Mouse (Mus musculus) midbrain, embryonic 15.5 days (tissue): ENCODE data around the gene Hnf1b. TPM values are rescaled to one million over a fixed set of nuclear protein-coding genes. Genes with fewer than 3 reads are reported as not detected.

Source experiments
- ATAC-seq: fragments of 200-750 bp; cut with Nextera tagmentation; replicated peaks from 2 replicates; pipeline ENCODE4 v1.8.0; 2017; ENCODE audit warnings: moderate TSS enrichment
- H3K27ac ChIP-seq: fragments of 300-500 bp; sonication (generic); 2 replicates; pipeline ENCODE4 v1.5.1; 2015; ENCODE audit warnings: mild to moderate bottlenecking, inconsistent platforms
- H3K27me3 ChIP-seq: fragments of 300-500 bp; sonication (generic); replicated peaks from 2 replicates; pipeline ENCODE4 v1.6.1; 2015; ENCODE audit warnings: inconsistent platforms
- H3K36me3 ChIP-seq: fragments of 300-500 bp; sonication (generic); replicated peaks from 2 replicates; pipeline ENCODE4 v1.6.1; 2015; ENCODE audit warnings: inconsistent platforms
- H3K4me1 ChIP-seq: fragments of 300-500 bp; sonication (generic); 2 replicates; pipeline ENCODE4 v1.6.1; 2015; ENCODE audit warnings: inconsistent platforms
- H3K4me2 ChIP-seq: fragments of 300-500 bp; sonication (generic); 2 replicates; pipeline ENCODE4 v1.6.1; 2015; ENCODE audit warnings: inconsistent platforms, mild to moderate bottlenecking, moderate library complexity
- H3K4me3 ChIP-seq: fragments of 300-500 bp; sonication (generic); 2 replicates; pipeline ENCODE4 v1.5.1; 2015; ENCODE audit warnings: mild to moderate bottlenecking, inconsistent platforms
- H3K9ac ChIP-seq: fragments of 300-500 bp; sonication (generic); 2 replicates; pipeline ENCODE4 v1.6.1; 2015; ENCODE audit warnings: mild to moderate bottlenecking, inconsistent platforms
- H3K9me3 ChIP-seq: fragments of 300-500 bp; sonication (generic); 2 replicates; pipeline ENCODE4 v1.6.1; 2016; ENCODE audit warnings: inconsistent platforms
- WGBS: fragments of 180-500 bp; shearing (Covaris S2); methylation state at CpG from one replicate; pipeline ENCODE4 v1.1.7; 2015; ENCODE audit warnings: mixed read lengths; 5-methylcytosine and 5-hydroxymethylcytosine counted together
- polyA plus RNA-seq: library from polyadenylated mRNA; unstranded; fragments of >200 nt; fragmentation: Nextera tagmentation; extraction: Ambion mirVana; gene quantifications from 2 replicates; pipeline ENCODE4 v1.2.1, GENCODE M21; 2015

Gene Hnf1b
- polyA plus RNA-seq, 1 experiment from 2014 or later = 0.15 TPM

- no peaks in the 10 kb centered on the region for H3K4me1 ChIP-seq
- ATAC-seq = no peak
- H3K27ac ChIP-seq = no peak overlapping the region
- H3K27me3 ChIP-seq = no peaks in the 10 kb centered on the region
- H3K4me3 ChIP-seq = no peak overlapping the region
- no peak overlapping the region for H3K9ac ChIP-seq
- H3K9me3 ChIP-seq = no peaks in the 10 kb centered on the region
- no peak overlapping the region for H3K4me2 ChIP-seq
- no peaks in the 10 kb centered on the region for H3K36me3 ChIP-seq
- WGBS = 46% methylated on average over 8 of the region's 8 CpGs
These were observed 17.5 kb upstream of the Hnf1b start for GRCm38 (mm10) chr11:83832389-83832788.

GRCm38 (mm10) chr11:83833517-83833916 lies 16.3 kb upstream of the Hnf1b start:
- no peak for ATAC-seq
- Histone ChIP-seq H3K9ac (no peak overlapping the region), H3K36me3 (no peaks in the 10 kb centered on the region), H3K27ac (no peak overlapping the region), H3K4me2 (no peak overlapping the region), H3K27me3 (no peaks in the 10 kb centered on the region), H3K4me3 (no peak overlapping the region), H3K9me3 (no peaks in the 10 kb centered on the region), H3K4me1 (no peaks in the 10 kb centered on the region)
- WGBS = 79% methylated on average over 6 of the region's 6 CpGs

GRCm38 (mm10) chr11:83833959-83834496 lies 15.8 kb upstream of the Hnf1b start:
- Histone ChIP-seq H3K9ac (no peak overlapping the region), H3K27me3 (no peaks in the 10 kb centered on the region), H3K4me1 (no peaks in the 10 kb centered on the region), H3K4me2 (no peak overlapping the region), H3K36me3 (no peaks in the 10 kb centered on the region), H3K27ac (no peak overlapping the region), H3K9me3 (no peaks in the 10 kb centered on the region), H3K4me3 (no peak overlapping the region)
- 79% methylated on average over 14 of the region's 14 CpGs for WGBS
- ATAC-seq = no peak

- Histone ChIP-seq H3K4me1 (no peaks in the 10 kb centered on the region), H3K27me3 (0 out of 2 replicates have a peak, but pooled peaks cover 2% of the 10 kb centered on the region), H3K4me3 (no peak overlapping the region), H3K9me3 (no peaks in the 10 kb centered on the region), H3K36me3 (no peaks in the 10 kb centered on the region), H3K4me2 (no peak overlapping the region), H3K27ac (no peak overlapping the region), H3K9ac (no peak overlapping the region)
- WGBS = 83% methylated on average over 6 of the region's 6 CpGs
- ATAC-seq = no peak
These were observed 10.4 kb upstream of the Hnf1b start for GRCm38 (mm10) chr11:83839451-83839850.

GRCm38 (mm10) chr11:83843534-83843933 lies 6.3 kb upstream of the Hnf1b start:
- Histone ChIP-seq H3K9me3 (no peaks in the 10 kb centered on the region), H3K36me3 (no peaks in the 10 kb centered on the region), H3K4me2 (no peak overlapping the region), H3K27ac (no peak overlapping the region), H3K9ac (no peak overlapping the region), H3K4me3 (no peak overlapping the region), H3K4me1 (no peaks in the 10 kb centered on the region), H3K27me3 (peaks cover 15% of the 10 kb centered on the region)
- no peak for ATAC-seq
- 94% methylated on average over 6 of the region's 6 CpGs for WGBS

GRCm38 (mm10) chr11:83850586-83851272 lies 866 bp downstream of the Hnf1b start:
- Histone ChIP-seq H3K4me1 (peaks cover 31% of the 10 kb centered on the region), H3K27ac (no peak overlapping the region), H3K36me3 (no peaks in the 10 kb centered on the region), H3K4me3 (no peak overlapping the region), H3K9ac (no peak overlapping the region), H3K4me2 (no peak overlapping the region), H3K9me3 (no peaks in the 10 kb centered on the region), H3K27me3 (peaks cover 67% of the 10 kb centered on the region)
- 1% methylated on average over 24 of the region's 24 CpGs for WGBS
- ATAC-seq = no peak

GRCm38 (mm10) chr11:83851273-83852015 lies 1.6 kb downstream of the Hnf1b start:
- no peaks in the 10 kb centered on the region for H3K9me3 ChIP-seq
- no peak overlapping the region for H3K27ac ChIP-seq
- H3K4me1 ChIP-seq = peaks cover 31% of the 10 kb centered on the region
- ATAC-seq = no peak
- no peak overlapping the region for H3K9ac ChIP-seq
- H3K27me3 ChIP-seq = peaks cover 75% of the 10 kb centered on the region
- WGBS = under 1% methylated on average over 36 of the region's 36 CpGs
- H3K4me3 ChIP-seq = no peak overlapping the region
- no peak overlapping the region for H3K4me2 ChIP-seq
- no peaks in the 10 kb centered on the region for H3K36me3 ChIP-seq

- no peaks in the 10 kb centered on the region for H3K9me3 ChIP-seq
These were observed 2.1 kb downstream of the Hnf1b start for GRCm38 (mm10) chr11:83852016-83852355.

GRCm38 (mm10) chr11:83852501-83853211 lies 2.8 kb downstream of the Hnf1b start:
- peaks cover 80% of the 10 kb centered on the region for H3K27me3 ChIP-seq
- under 1% methylated on average over 38 of the region's 38 CpGs for WGBS
- H3K4me2 ChIP-seq = no peak overlapping the region
- H3K4me1 ChIP-seq = peaks cover 31% of the 10 kb centered on the region
- ATAC-seq = no peak
- no peak overlapping the region for H3K4me3 ChIP-seq
- H3K9ac ChIP-seq = no peak overlapping the region
- H3K9me3 ChIP-seq = no peaks in the 10 kb centered on the region
- H3K36me3 ChIP-seq = no peaks in the 10 kb centered on the region
- H3K27ac ChIP-seq = no peak overlapping the region

More at GRCm38 (mm10) chr11:83852016-83852355, 2.1 kb downstream of the Hnf1b start:
- Histone ChIP-seq H3K4me1 (peaks cover 31% of the 10 kb centered on the region), H3K36me3 (no peaks in the 10 kb centered on the region), H3K4me2 (no peak overlapping the region), H3K4me3 (no peak overlapping the region), H3K9ac (no peak overlapping the region), H3K27me3 (peaks cover 80% of the 10 kb centered on the region), H3K27ac (no peak overlapping the region)
- ATAC-seq = no peak
- under 1% methylated on average over 24 of the region's 24 CpGs for WGBS

GRCm38 (mm10) chr11:83853221-83853792 lies 3.4 kb downstream of the Hnf1b start:
- Histone ChIP-seq H3K4me3 (no peak overlapping the region), H3K27ac (no peak overlapping the region), H3K4me2 (no peak overlapping the region), H3K27me3 (peaks cover 80% of the 10 kb centered on the region), H3K36me3 (no peaks in the 10 kb centered on the region), H3K9ac (no peak overlapping the region), H3K9me3 (no peaks in the 10 kb centered on the region), H3K4me1 (peaks cover 31% of the 10 kb centered on the region)
- ATAC-seq = no peak
- under 1% methylated on average over 33 of the region's 33 CpGs for WGBS

GRCm38 (mm10) chr11:83854091-83854490 lies 4.2 kb downstream of the Hnf1b start:
- H3K36me3 ChIP-seq = no peaks in the 10 kb centered on the region
- WGBS = 7% methylated on average over 10 of the region's 10 CpGs
- H3K9me3 ChIP-seq = no peaks in the 10 kb centered on the region
- no peak for ATAC-seq
- H3K4me3 ChIP-seq = no peak overlapping the region
- peaks cover 31% of the 10 kb centered on the region for H3K4me1 ChIP-seq
- peaks cover 80% of the 10 kb centered on the region for H3K27me3 ChIP-seq
- no peak overlapping the region for H3K9ac ChIP-seq
- no peak overlapping the region for H3K4me2 ChIP-seq
- no peak overlapping the region for H3K27ac ChIP-seq

GRCm38 (mm10) chr11:83854707-83855106 lies 4.8 kb downstream of the Hnf1b start:
- WGBS = 11% methylated on average over 2 of the region's 2 CpGs
- Histone ChIP-seq H3K4me3 (no peak overlapping the region), H3K4me1 (peaks cover 29% of the 10 kb centered on the region), H3K27me3 (peaks cover 80% of the 10 kb centered on the region), H3K9ac (no peak overlapping the region), H3K36me3 (no peaks in the 10 kb centered on the region), H3K4me2 (no peak overlapping the region), H3K27ac (no peak overlapping the region), H3K9me3 (no peaks in the 10 kb centered on the region)
- no peak for ATAC-seq
